Mouse (Mus musculus) spleen, adult 2 months (tissue): ENCODE results near the gene Nol10. TPM values are rescaled to one million over a fixed set of nuclear protein-coding genes. Genes with fewer than 3 reads are reported as not detected.

Source experiments
- DNase-seq, 2 experiments: peaks; one replicate each; pipeline versions ENCODE4 v3.0.0 to v3.0.0-alpha.2; 2012 to 2021; ENCODE audit warnings: low spot score in 2 of 2, low read depth in 1 of 2
- H3K27ac ChIP-seq: fragments of 200-500 bp; 2 replicates; pipeline ENCODE4 v1.5.1; 2012; ENCODE audit warnings: low read length, inconsistent platforms; ENCODE audit not compliant: insufficient read depth
- H3K27me3 ChIP-seq: fragments of 200-500 bp; 2 replicates; pipeline ENCODE4 v1.6.1; 2012; ENCODE audit warnings: mild to moderate bottlenecking, moderate library complexity, low read length, inconsistent platforms; ENCODE audit not compliant: control insufficient read depth, insufficient read depth
- H3K36me3 ChIP-seq: fragments of 200-500 bp; 2 replicates; pipeline ENCODE4 v1.6.1; 2012; ENCODE audit warnings: mild to moderate bottlenecking, low read length, inconsistent platforms; ENCODE audit not compliant: control insufficient read depth, insufficient read depth
- H3K4me1 ChIP-seq: fragments of 200-500 bp; 2 replicates; pipeline ENCODE4 v1.6.1; 2011; ENCODE audit warnings: inconsistent platforms; ENCODE audit not compliant: control insufficient read depth, insufficient read depth, insufficient read length
- H3K4me3 ChIP-seq: fragments of 200-500 bp; 2 replicates; pipeline ENCODE4 v1.5.1; 2011; ENCODE audit warnings: mild to moderate bottlenecking, inconsistent platforms; ENCODE audit not compliant: insufficient read depth, insufficient read length; ENCODE audit errors: extremely low read depth
- CTCF ChIP-seq: fragments of 200-500 bp; IDR thresholded peaks from 2 replicates; pipeline ENCODE4 v1.5.1; 2011; ENCODE audit warnings: mild to moderate bottlenecking, inconsistent platforms; ENCODE audit not compliant: insufficient read depth, insufficient read length, insufficient replicate concordance; ENCODE audit errors: extremely low read depth
- POLR2A ChIP-seq: fragments of 200-500 bp; IDR thresholded peaks from 2 replicates; pipeline ENCODE4 v1.6.1; 2011; ENCODE audit warnings: low read depth, low read length, inconsistent platforms
- WGBS: fragments of 180-500 bp; shearing (Covaris S2); methylation state at CpG from one replicate; pipeline ENCODE4 v1.1.7; 2018; 5-methylcytosine and 5-hydroxymethylcytosine counted together
- polyA plus RNA-seq: library from polyadenylated mRNA; depleted of rRNA; stranded (reverse); fragments of >200 nt; gene quantifications from 2 replicates; pipeline ENCODE4 v1.2.3, GENCODE M21; 2012

The Nol10 gene
- polyA plus RNA-seq, 1 experiment, result 3.2 TPM

GRCm38 (mm10) chr12:17317970-17318369 lies 30.3 kb upstream of the Nol10 start:
- Histone ChIP-seq H3K4me1 (no peaks in the 10 kb centered on the region), H3K27ac (no peak overlapping the region), H3K27me3 (no peaks in the 10 kb centered on the region), H3K4me3 (no peak overlapping the region), H3K36me3 (no peaks in the 10 kb centered on the region)
- no peak for DNase-seq
- 84% methylated on average over 4 of the region's 4 CpGs for WGBS
- no peak for TF ChIP-seq CTCF
- TF ChIP-seq POLR2A, result no peak

- no peak for DNase-seq
- H3K4me1 ChIP-seq, result no peaks in the 10 kb centered on the region
- TF ChIP-seq CTCF (no peak), POLR2A (no peak)
- no peak overlapping the region for H3K4me3 ChIP-seq
- no peaks in the 10 kb centered on the region for H3K27me3 ChIP-seq
- no peaks in the 10 kb centered on the region for H3K36me3 ChIP-seq
- no peak overlapping the region for H3K27ac ChIP-seq
- WGBS, result 93% methylated on average over 3 of the region's 3 CpGs
These were observed 29.8 kb upstream of the Nol10 start for GRCm38 (mm10) chr12:17318453-17318852.

GRCm38 (mm10) chr12:17324549-17325470 lies 23.4 kb upstream of the Nol10 start:
- no peaks in the 10 kb centered on the region for H3K36me3 ChIP-seq
- 5% methylated on average over 51 of the region's 51 CpGs for WGBS
- peak in 1 of 2 experiments; percentile 5 for DNase-seq
- TF ChIP-seq POLR2A (no peak), CTCF (no peak)
- no peak overlapping the region for H3K27ac ChIP-seq
- peak overlapping the region; percentile 39 for H3K4me3 ChIP-seq
- H3K4me1 ChIP-seq, result peaks cover 4% of the 10 kb centered on the region; the same call in 1 of the 2 replicates
- H3K27me3 ChIP-seq, result peaks cover 11% of the 10 kb centered on the region

GRCm38 (mm10) chr12:17329259-17329658 lies 19.0 kb upstream of the Nol10 start, which contains the start of gene Atp6v1c2:
TSS of gene Atp6v1c2 (minus strand) at chr12:17329359.
- DNase-seq, result no peak
- TF ChIP-seq POLR2A, result no peak
- no peak for TF ChIP-seq CTCF
- no peaks in the 10 kb centered on the region for H3K36me3 ChIP-seq
- H3K27me3 ChIP-seq, result peaks cover 7% of the 10 kb centered on the region
- no peak within 1 kb of the TSS for H3K27ac ChIP-seq
- H3K4me3 ChIP-seq, result no peak within 1 kb of the TSS
- peaks cover 3% of the 10 kb centered on the region; the same call in 1 of the 2 replicates for H3K4me1 ChIP-seq
- 70% methylated on average over 3 of the region's 3 CpGs for WGBS

GRCm38 (mm10) chr12:17333459-17333858 lies 14.8 kb upstream of the Nol10 start:
- H3K27ac ChIP-seq, result no peak overlapping the region
- DNase-seq, result no peak
- no peak overlapping the region for H3K4me3 ChIP-seq
- WGBS, result 26% methylated on average over 1 of the region's 1 CpGs
- no peaks in the 10 kb centered on the region for H3K27me3 ChIP-seq
- TF ChIP-seq POLR2A (no peak), CTCF (no peak)
- H3K4me1 ChIP-seq, result no peaks in the 10 kb centered on the region
- no peaks in the 10 kb centered on the region for H3K36me3 ChIP-seq

- no peak for TF ChIP-seq CTCF
- no peak for TF ChIP-seq POLR2A
- no peak for DNase-seq
- Histone ChIP-seq H3K4me1 (no peaks in the 10 kb centered on the region), H3K36me3 (no peaks in the 10 kb centered on the region), H3K27me3 (no peaks in the 10 kb centered on the region), H3K4me3 (no peak overlapping the region), H3K27ac (no peak overlapping the region)
- 81% methylated on average over 2 of the region's 2 CpGs for WGBS
These were observed 9.9 kb upstream of the Nol10 start for GRCm38 (mm10) chr12:17338338-17338737.
